Mouse (Mus musculus) erythroid progenitor cell, adult 5-6 weeks (primary cell): ENCODE data around the gene 1700025F22Rik. TPM values are rescaled to one million over a fixed set of nuclear protein-coding genes. Genes with fewer than 3 reads are reported as not detected.
"Not testable (repeated sequence)": the region's sequence is repeated elsewhere in the genome, so short reads cannot be mapped to it uniquely, and the experiment has no call there.

ENCODE experiments used
- ATAC-seq: replicated peaks from 2 replicates; pipeline ENCODE4 v1.8.0; 2016; ENCODE audit warnings: moderate number of reproducible peaks, mild to moderate bottlenecking, moderate TSS enrichment, inconsistent platforms; ENCODE audit not compliant: poor library complexity, low FRiP score, severe bottlenecking
- total RNA-seq, 2 experiments: library from RNA; stranded (forward) in 1 of 2; stranded (reverse) in 1 of 2; fragments of 150-400 nt in 1 of 2; fragments of 186-747, 209-891 nt in 1 of 2; gene quantifications; 2 replicates each; pipeline versions ENCODE4 v1.2.3 to v1.2.4; 2015 to 2017; ENCODE audit warnings: low replicate concordance in 2 of 2

Gene 1700025F22Rik
- not detected in 2 replicates for total RNA-seq (2015; ENCODE audit: low replicate concordance)
- total RNA-seq (2017; ENCODE audit: low replicate concordance): not detected in 2 replicates

DNA sequence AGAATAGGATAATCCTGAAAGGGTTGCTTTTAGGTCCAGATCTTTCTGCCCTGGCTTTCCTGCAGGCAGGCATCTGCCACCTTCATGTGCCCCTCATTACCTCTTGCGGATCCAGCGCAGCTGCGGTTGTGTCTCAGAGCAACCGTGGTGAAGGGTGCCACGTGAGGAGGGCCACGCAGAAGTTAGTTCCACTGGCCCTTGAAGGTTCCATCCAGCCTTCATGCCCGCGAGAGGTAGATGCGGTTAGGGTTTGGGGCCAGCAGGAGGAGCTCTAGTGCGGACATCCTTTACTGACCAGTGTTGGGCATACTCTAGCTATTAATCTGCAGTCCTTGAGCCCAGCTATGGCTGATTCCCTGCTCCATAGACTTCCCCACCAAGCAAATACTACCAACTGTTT, at the start of gene 1700025F22Rik:
Gene 1700025F22Rik (minus strand): TSS at position 149 of the 400 bp plus-strand sequence.
- ATAC-seq: no peak

- ATAC-seq: no peak
Measured at GRCm38 (mm10) chr19:11196546-11196945, 31.4 kb upstream of the 1700025F22Rik start, which contains the start of gene Ms4a13. TSS of gene Ms4a13 (minus strand) at chr19:11196737.

DNA sequence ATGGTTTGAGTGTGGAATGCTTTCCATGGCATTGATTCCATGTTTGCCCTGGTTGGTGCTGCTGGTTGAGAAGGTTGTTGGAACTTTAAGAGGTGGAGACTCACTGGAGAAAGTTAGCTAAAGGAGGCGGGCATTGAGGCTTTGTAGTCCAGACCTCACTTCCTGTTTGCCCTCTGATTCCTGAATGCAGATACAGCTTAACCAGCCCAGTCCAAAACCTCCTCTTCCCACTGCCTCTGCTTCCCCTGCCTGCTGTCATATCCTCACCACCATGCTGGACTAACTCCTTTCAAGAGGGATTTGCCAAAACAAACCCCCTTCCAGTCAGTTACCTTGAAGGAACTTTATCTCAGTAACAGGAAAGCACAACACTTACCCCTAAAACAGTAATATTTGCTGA, 27.4 kb upstream of the 1700025F22Rik start:
- no peak for ATAC-seq

DNA sequence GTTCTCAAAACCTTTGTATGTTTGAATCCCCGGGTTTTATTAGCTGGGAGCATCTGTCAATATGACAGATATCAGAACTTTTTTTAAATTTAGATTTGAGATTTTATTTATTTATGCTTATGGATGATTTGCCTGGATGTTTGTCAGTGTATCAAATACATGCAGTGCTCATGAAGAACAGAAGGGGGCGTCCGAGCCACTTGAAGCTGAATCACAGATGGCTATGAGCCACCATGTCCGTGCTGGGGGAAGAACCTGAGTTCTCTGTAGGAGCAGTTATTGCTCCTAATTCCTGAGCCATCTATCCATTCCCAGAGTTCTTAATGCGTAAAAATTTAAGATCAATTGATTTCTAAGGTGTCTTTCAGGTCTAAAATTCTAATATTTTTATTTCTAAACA, 19.0 kb upstream of the 1700025F22Rik start:
- ATAC-seq: no peak

GRCm38 (mm10) chr19:11177464-11177863, 12.3 kb upstream of the 1700025F22Rik start:
- ATAC-seq: no peak

GRCm38 (mm10) chr19:11157890-11158289, 7.2 kb downstream of the 1700025F22Rik start:
- not testable (repeated sequence) for ATAC-seq

GRCm38 (mm10) chr19:11135336-11135735, 29.8 kb downstream of the 1700025F22Rik start:
- no peak for ATAC-seq

DNA sequence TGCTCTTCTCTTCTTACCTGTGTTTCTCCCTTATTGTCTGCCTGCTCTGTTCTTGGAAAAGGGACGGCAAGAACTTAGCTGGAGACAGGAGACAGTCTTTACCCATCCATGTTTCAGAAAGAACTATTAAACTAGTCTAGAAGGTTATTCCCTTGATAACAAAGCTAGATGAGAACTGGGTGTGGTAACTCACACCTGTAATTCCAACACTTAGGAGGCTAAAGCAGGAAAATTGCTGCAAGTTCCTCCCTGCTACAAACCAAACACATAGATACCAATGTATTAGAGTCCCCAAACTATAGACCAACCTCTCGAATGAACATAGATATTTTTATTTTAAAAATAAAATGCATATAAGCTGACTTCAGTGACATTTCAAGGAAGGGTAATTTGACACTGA, 30.3 kb downstream of the 1700025F22Rik start:
- ATAC-seq: no peak

DNA sequence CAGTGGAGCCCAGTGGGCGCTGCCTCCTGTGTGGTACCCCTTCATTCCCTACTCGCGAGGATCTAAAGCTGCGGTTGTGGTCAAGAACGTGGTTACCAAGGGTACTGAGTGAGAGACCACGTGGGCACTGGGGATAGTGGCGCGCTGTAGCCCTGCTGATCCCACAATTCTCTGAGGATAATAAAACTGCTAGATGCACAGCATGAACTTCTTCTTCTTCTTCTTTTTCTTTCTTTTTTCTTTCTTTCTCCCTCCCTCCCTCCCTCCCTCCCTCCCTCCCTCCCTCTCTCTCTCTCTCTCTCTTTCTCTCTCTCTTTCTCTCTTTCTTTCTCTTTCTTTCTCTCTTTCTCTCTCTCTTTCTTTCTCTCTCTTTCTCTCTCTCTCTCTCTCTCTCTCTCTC, 34.3 kb downstream of the 1700025F22Rik start, which contains the start of gene 1700017D01Rik:
Gene 1700017D01Rik (minus strand): TSS at position 101 of the 400 bp plus-strand sequence.
- not testable (repeated sequence) for ATAC-seq

DNA sequence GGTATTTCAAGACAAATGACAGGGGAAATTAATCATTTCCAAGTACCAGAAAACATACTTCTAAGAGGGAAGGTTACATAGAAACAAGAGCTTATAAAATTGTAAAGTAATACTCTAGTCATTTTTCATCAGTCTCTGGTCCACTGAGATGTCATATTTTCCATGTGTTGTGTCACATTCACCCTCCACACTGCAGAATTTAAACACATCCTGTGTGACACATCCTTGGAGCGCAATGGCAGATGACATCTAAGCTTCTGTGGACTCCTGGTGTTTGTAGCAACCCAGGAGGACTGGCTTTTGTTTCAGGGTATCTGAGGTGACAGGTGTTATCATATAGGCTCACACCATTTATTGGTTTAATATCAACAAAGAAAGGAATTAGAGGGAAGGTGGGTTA, 35.4 kb downstream of the 1700025F22Rik start:
- ATAC-seq: no peak

DNA sequence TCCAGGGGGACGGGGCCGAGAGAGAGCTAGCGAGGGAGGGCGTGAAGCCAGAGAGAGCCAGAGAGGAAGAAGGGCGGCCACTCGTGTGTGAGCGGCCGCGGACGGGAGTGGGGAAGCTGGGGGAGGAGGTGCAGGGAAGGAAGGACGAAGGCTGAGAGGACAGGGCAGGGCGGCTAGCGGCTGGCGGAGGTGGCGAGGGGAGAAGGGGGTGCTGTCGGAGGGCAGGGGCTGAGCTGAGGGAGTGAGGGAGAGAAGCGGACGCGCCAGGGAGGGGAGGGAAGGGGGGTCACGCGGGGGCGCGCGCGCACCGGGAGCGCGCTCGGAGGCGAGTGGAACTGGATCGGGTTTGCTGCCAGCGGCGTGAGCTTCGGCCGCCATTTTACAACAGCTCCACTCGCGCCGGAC, 44.1 kb downstream of the 1700025F22Rik start:
- peak; percentile 95 for ATAC-seq

DNA sequence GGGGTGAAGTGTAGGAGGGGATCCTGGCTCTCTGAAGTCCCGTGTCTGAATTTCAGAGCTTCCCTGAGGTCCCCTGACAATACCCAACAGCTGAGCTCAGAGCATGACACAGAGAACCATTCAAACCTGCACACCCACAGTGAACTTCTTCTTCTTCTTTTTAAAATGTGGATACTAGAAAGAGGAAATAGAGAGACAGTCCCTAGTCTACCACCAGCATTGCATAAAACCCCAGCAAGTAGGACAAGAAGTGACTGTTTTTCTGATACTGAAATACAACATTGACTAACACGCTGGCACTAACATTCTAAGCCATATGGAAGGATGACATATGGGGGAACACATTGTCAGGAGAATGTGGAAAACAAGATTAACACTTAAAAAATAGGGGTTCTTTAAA, 45.8 kb downstream of the 1700025F22Rik start:
- ATAC-seq: no peak

- ATAC-seq: no peak
Measured at GRCm38 (mm10) chr19:11107746-11108145, 57.4 kb downstream of the 1700025F22Rik start.

DNA sequence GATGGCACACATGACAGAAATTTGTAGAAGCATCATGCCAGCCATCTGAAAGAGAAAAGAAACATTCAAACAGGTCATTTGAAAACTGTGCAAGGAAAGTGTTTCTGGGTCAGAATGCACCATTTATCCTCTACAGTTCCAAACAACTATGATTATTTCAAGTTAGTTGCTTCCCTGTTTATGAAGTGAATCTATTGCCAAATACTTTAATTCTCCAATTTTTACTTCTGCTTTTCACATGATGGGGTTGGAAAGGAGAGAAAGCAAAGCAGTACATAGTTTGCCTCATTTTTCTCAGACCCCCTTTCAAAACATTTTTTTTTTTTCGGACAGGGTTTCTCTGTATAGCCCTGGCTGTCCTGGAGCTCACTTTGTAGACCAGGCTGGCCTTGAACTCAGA, 63.2 kb downstream of the 1700025F22Rik start:
- no peak for ATAC-seq

DNA sequence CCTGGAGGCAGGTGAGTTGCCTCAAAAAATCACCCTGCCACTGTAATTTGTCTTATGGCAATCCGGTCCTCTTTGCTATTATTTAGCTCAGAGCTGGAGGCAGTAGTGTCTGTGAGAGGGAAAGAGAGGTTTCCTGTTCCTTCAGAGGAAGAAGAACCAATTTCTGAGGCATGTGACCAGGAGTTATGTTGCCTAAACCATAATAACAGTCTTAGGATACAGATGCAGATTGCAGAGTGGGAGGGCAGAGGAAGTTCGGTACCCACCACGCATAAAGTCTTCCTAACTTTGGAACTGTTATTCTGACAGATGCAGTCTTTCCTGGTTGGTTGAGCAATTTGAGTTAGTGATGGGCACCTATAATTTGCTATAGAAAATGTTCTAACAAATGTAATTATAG, 66.7 kb downstream of the 1700025F22Rik start:
- ATAC-seq: no peak

DNA sequence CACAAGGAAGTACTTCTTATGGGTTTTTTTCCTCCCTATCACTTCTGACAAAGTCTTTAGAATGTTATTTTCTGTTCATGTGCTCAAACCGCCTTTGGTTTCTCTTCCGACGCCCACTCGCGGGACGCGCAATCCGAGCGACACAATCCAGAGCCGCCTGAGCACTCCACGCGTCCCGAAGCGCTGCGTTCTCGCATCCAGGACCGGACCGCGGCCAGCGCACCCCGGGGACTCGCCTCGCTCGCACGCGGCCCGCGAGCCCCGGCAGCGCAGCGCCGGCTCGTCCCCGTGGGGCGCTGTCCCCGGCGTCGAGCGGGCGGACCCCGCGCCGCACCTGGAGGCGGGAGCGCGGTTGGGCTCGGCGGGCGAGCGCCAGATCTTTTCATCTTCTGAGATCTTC, 73.0 kb downstream of the 1700025F22Rik start:
- not testable (repeated sequence) for ATAC-seq

Other genes with a start within 250 kb of the 1700025F22Rik start
- not detected in 2 replicates for gene Zp1, start 244.7 kb downstream of the 1700025F22Rik start, total RNA-seq (2015; ENCODE audit: low replicate concordance)
- not detected in 2 replicates for gene Zp1, start 244.7 kb downstream of the 1700025F22Rik start, total RNA-seq (2017; ENCODE audit: low replicate concordance)
- gene Ptgdr2, start 228.2 kb downstream of the 1700025F22Rik start, total RNA-seq (2015; ENCODE audit: low replicate concordance): not detected in 2 replicates
- gene Ptgdr2, start 228.2 kb downstream of the 1700025F22Rik start, total RNA-seq (2017; ENCODE audit: low replicate concordance): not detected in 2 replicates
- 2.5 and 6.3 TPM in 2 replicates for gene Ccdc86, start 216.1 kb downstream of the 1700025F22Rik start, total RNA-seq (2015; ENCODE audit: low replicate concordance)
- gene Ccdc86, start 216.1 kb downstream of the 1700025F22Rik start, total RNA-seq (2017; ENCODE audit: low replicate concordance): 1.9 and 3.9 TPM in 2 replicates
- not detected in 2 replicates for gene Ms4a10, start 190.7 kb downstream of the 1700025F22Rik start, total RNA-seq (2015; ENCODE audit: low replicate concordance)
- gene Ms4a10, start 190.7 kb downstream of the 1700025F22Rik start, total RNA-seq (2017; ENCODE audit: low replicate concordance): not detected in 2 replicates
- gene Ms4a15, start 172.1 kb downstream of the 1700025F22Rik start, total RNA-seq (2015; ENCODE audit: low replicate concordance): not detected in 2 replicates
- not detected in 2 replicates for gene Ms4a15, start 172.1 kb downstream of the 1700025F22Rik start, total RNA-seq (2017; ENCODE audit: low replicate concordance)
- not detected in 2 replicates for gene Ms4a18, start 147.3 kb downstream of the 1700025F22Rik start, total RNA-seq (2015; ENCODE audit: low replicate concordance)
- not detected in 2 replicates for gene Ms4a18, start 147.3 kb downstream of the 1700025F22Rik start, total RNA-seq (2017; ENCODE audit: low replicate concordance)
- 1.4 and 3.4 TPM in 2 replicates for gene Ms4a8a, start 84.2 kb downstream of the 1700025F22Rik start, total RNA-seq (2015; ENCODE audit: low replicate concordance)
- gene Ms4a8a, start 84.2 kb downstream of the 1700025F22Rik start, total RNA-seq (2017; ENCODE audit: low replicate concordance): not detected in 2 replicates
- not detected in 2 replicates for gene 1700017D01Rik, start 34.4 kb downstream of the 1700025F22Rik start, total RNA-seq (2015; ENCODE audit: low replicate concordance)
- not detected in 2 replicates for gene 1700017D01Rik, start 34.4 kb downstream of the 1700025F22Rik start, total RNA-seq (2017; ENCODE audit: low replicate concordance)
- gene Ms4a13, start 31.4 kb upstream of the 1700025F22Rik start, total RNA-seq (2015; ENCODE audit: low replicate concordance): not detected in 2 replicates
- not detected in 2 replicates for gene Ms4a13, start 31.4 kb upstream of the 1700025F22Rik start, total RNA-seq (2017; ENCODE audit: low replicate concordance)
- not detected in 2 replicates for gene Ms4a12, start 67.1 kb upstream of the 1700025F22Rik start, total RNA-seq (2015; ENCODE audit: low replicate concordance)
- gene Ms4a12, start 67.1 kb upstream of the 1700025F22Rik start, total RNA-seq (2017; ENCODE audit: low replicate concordance): not detected in 2 replicates
- 19.8 and 24.3 TPM in 2 replicates for gene Ms4a1, start 100.9 kb upstream of the 1700025F22Rik start, total RNA-seq (2015; ENCODE audit: low replicate concordance)
- 12.8 and 13.2 TPM in 2 replicates for gene Ms4a1, start 100.9 kb upstream of the 1700025F22Rik start, total RNA-seq (2017; ENCODE audit: low replicate concordance)
- not detected in 2 replicates for gene Ms4a5, start 118.6 kb upstream of the 1700025F22Rik start, total RNA-seq (2015; ENCODE audit: low replicate concordance)
- gene Ms4a5, start 118.6 kb upstream of the 1700025F22Rik start, total RNA-seq (2017; ENCODE audit: low replicate concordance): not detected in 2 replicates
- gene Ms4a14, start 149.1 kb upstream of the 1700025F22Rik start, total RNA-seq (2015; ENCODE audit: low replicate concordance): 3.6 TPM in 1 of 2 replicates, not detected in the other
- gene Ms4a14, start 149.1 kb upstream of the 1700025F22Rik start, total RNA-seq (2017; ENCODE audit: low replicate concordance): under 0.01 TPM in 1 of 2 replicates, not detected in the other
- 3.6 and 8.8 TPM in 2 replicates for gene Ms4a7, start 170.8 kb upstream of the 1700025F22Rik start, total RNA-seq (2015; ENCODE audit: low replicate concordance)
- 8.3 TPM in 1 of 2 replicates, not detected in the other for gene Ms4a7, start 170.8 kb upstream of the 1700025F22Rik start, total RNA-seq (2017; ENCODE audit: low replicate concordance)
- gene Ms4a4a, start 210.2 kb upstream of the 1700025F22Rik start, total RNA-seq (2015; ENCODE audit: low replicate concordance): not detected in 2 replicates
- not detected in 2 replicates for gene Ms4a4a, start 210.2 kb upstream of the 1700025F22Rik start, total RNA-seq (2017; ENCODE audit: low replicate concordance)
- gene Ms4a4c, start 239.4 kb upstream of the 1700025F22Rik start, total RNA-seq (2015; ENCODE audit: low replicate concordance): 17.3 and 39.4 TPM in 2 replicates
- 1.5 and 4.2 TPM in 2 replicates for gene Ms4a4c, start 239.4 kb upstream of the 1700025F22Rik start, total RNA-seq (2017; ENCODE audit: low replicate concordance)